Mouse (Mus musculus) megakaryocyte, embryonic 14.5 days (primary cell): ENCODE measurements around the gene Tgfbrap1. TPM values are rescaled to one million over a fixed set of nuclear protein-coding genes. Genes with fewer than 3 reads are reported as not detected.
"Not testable (repeated sequence)": the region's sequence is repeated elsewhere in the genome, so short reads cannot be mapped to it uniquely, and the experiment has no call there.

Experiments
- H3K27me3 ChIP-seq: replicated peaks from 2 replicates; pipeline ENCODE3; 2012; ENCODE audit warnings: inconsistent platforms
- H3K36me3 ChIP-seq: replicated peaks from 2 replicates; pipeline ENCODE3; 2012; ENCODE audit warnings: low read length, inconsistent platforms, mixed read lengths
- H3K4me1 ChIP-seq: 2 replicates; pipeline ENCODE4 v1.6.1; 2012; ENCODE audit warnings: inconsistent platforms
- H3K4me3 ChIP-seq: replicated peaks from 2 replicates; pipeline ENCODE3; 2012; ENCODE audit warnings: moderate library complexity, mild to moderate bottlenecking, inconsistent platforms
- H3K9me3 ChIP-seq: 2 replicates; pipeline ENCODE4 v1.6.1; 2012; ENCODE audit warnings: inconsistent platforms
- FLI1 ChIP-seq: IDR thresholded peaks from 2 replicates; pipeline ENCODE4 v1.6.1; 2012; ENCODE audit warnings: low read length, inconsistent platforms, mixed read lengths
- GATA1 ChIP-seq: IDR thresholded peaks from 3 replicates; pipeline ENCODE4 v1.6.1; 2012; ENCODE audit warnings: mixed read lengths, low read length, inconsistent platforms, borderline replicate concordance
- polyA plus RNA-seq: library from polyadenylated mRNA; stranded (reverse); fragments of >175 nt; gene quantifications from 2 replicates; pipeline ENCODE4 v1.2.3, GENCODE M21; 2012; ENCODE audit warnings: low replicate concordance; ENCODE audit not compliant: insufficient read depth

The Tgfbrap1 gene
- polyA plus RNA-seq, 1 experiment = 4.6 TPM

GRCm38 (mm10) chr1:43045204-43045982 lies 53.0 kb downstream of the Tgfbrap1 start:
- Histone ChIP-seq H3K36me3 (peaks cover 22% of the 10 kb centered on the region), H3K27me3 (peaks cover 3% of the 10 kb centered on the region), H3K4me1 (no peaks in the 10 kb centered on the region; the same call in 1 of the 2 replicates), H3K9me3 (no peaks in the 10 kb centered on the region), H3K4me3 (no peak overlapping the region)
- no peak for TF ChIP-seq GATA1
- no peak for TF ChIP-seq FLI1

- TF ChIP-seq GATA1 = no peak
- TF ChIP-seq FLI1 = no peak
- Histone ChIP-seq H3K4me1 (no peaks in the 10 kb centered on the region; the same call in 1 of the 2 replicates), H3K27me3 (peaks cover 7% of the 10 kb centered on the region), H3K9me3 (no peaks in the 10 kb centered on the region), H3K36me3 (no peaks in the 10 kb centered on the region), H3K4me3 (no peak overlapping the region)
These were observed 56.2 kb downstream of the Tgfbrap1 start for GRCm38 (mm10) chr1:43042271-43042670.

- TF ChIP-seq GATA1 (no peak), FLI1 (no peak)
- Histone ChIP-seq H3K4me3 (no peak overlapping the region), H3K27me3 (peaks cover 7% of the 10 kb centered on the region), H3K36me3 (no peaks in the 10 kb centered on the region), H3K4me1 (no peaks in the 10 kb centered on the region; the same call in 1 of the 2 replicates), H3K9me3 (peaks cover 6% of the 10 kb centered on the region; the same call in 1 of the 2 replicates)
These were observed 62.4 kb downstream of the Tgfbrap1 start for GRCm38 (mm10) chr1:43036014-43036413.

GRCm38 (mm10) chr1:43015153-43015685 lies 83.2 kb downstream of the Tgfbrap1 start:
- not testable (repeated sequence) for H3K27me3 ChIP-seq, H3K36me3 ChIP-seq, H3K4me3 ChIP-seq, H3K4me1 ChIP-seq, H3K9me3 ChIP-seq

GRCm38 (mm10) chr1:43010461-43010860 lies 88.0 kb downstream of the Tgfbrap1 start:
- Histone ChIP-seq H3K9me3 (peaks cover 16% of the 10 kb centered on the region), H3K4me3 (no peak overlapping the region), H3K36me3 (no peaks in the 10 kb centered on the region), H3K27me3 (peaks cover 2% of the 10 kb centered on the region), H3K4me1 (no peaks in the 10 kb centered on the region)
- TF ChIP-seq GATA1 (no peak), FLI1 (no peak)

GRCm38 (mm10) chr1:43006524-43006923 lies 91.9 kb downstream of the Tgfbrap1 start:
- Histone ChIP-seq H3K36me3 (no peaks in the 10 kb centered on the region), H3K9me3 (peaks cover 23% of the 10 kb centered on the region), H3K4me3 (no peak overlapping the region), H3K4me1 (no peaks in the 10 kb centered on the region), H3K27me3 (no peaks in the 10 kb centered on the region)
- TF ChIP-seq FLI1 = no peak
- TF ChIP-seq GATA1 = no peak

- Histone ChIP-seq H3K36me3 (no peaks in the 10 kb centered on the region), H3K9me3 (peaks cover 23% of the 10 kb centered on the region), H3K4me3 (no peak overlapping the region), H3K4me1 (no peaks in the 10 kb centered on the region), H3K27me3 (no peaks in the 10 kb centered on the region)
- no peak for TF ChIP-seq GATA1
- TF ChIP-seq FLI1 = no peak
These were observed 92.4 kb downstream of the Tgfbrap1 start for GRCm38 (mm10) chr1:43006051-43006514.

Other genes starting within 250 kb of the Tgfbrap1 start
- 10.3 and 28.4 TPM in 2 replicates for gene Mrps9, start 247.4 kb downstream of the Tgfbrap1 start, polyA plus RNA-seq
- gene Gpr45, start 145.8 kb downstream of the Tgfbrap1 start, polyA plus RNA-seq = 0.17 TPM in 1 of 2 replicates, not detected in the other
- gene AI597479, start 73 bp upstream of the Tgfbrap1 start, polyA plus RNA-seq = 1.0 TPM in 1 of 2 replicates, not detected in the other
- 0.56 TPM in 1 of 2 replicates, not detected in the other for gene Fhl2, start 98.3 kb upstream of the Tgfbrap1 start, polyA plus RNA-seq